Mouse (Mus musculus) myocyte (in vitro differentiated cells): ENCODE measurements around the gene Efnb2.

Experiments
- CEBPB ChIP-seq: IDR thresholded peaks from 2 replicates; pipeline ENCODE4 v1.6.1; 2011; ENCODE audit warnings: mild to moderate bottlenecking, moderate library complexity; ENCODE audit not compliant: poor library complexity, insufficient read depth, severe bottlenecking
- E2F4 ChIP-seq: IDR thresholded peaks from one replicate; pipeline ENCODE4 v1.6.1; 2011; ENCODE audit warnings: mild to moderate bottlenecking, control low read depth, moderate library complexity; ENCODE audit not compliant: insufficient read depth
- MYOD1 ChIP-seq, 3 experiments: IDR thresholded peaks; one replicate each; pipeline ENCODE4 v1.6.1; 2011; ENCODE audit warnings: control low read depth in 2 of 3, low read depth in 2 of 3, mild to moderate bottlenecking in 2 of 3, moderate library complexity in 1 of 3; ENCODE audit not compliant: insufficient read length in 2 of 3, control insufficient read depth in 1 of 3
- POLR2A ChIP-seq: IDR thresholded peaks from one replicate; pipeline ENCODE4 v1.6.1; 2011; ENCODE audit warnings: low read depth, mild to moderate bottlenecking, control low read depth, moderate library complexity; ENCODE audit not compliant: insufficient read length
- POLR2AphosphoS2 ChIP-seq: IDR thresholded peaks from one replicate; pipeline ENCODE4 v1.6.1; 2011; ENCODE audit warnings: low read depth, control low read depth; ENCODE audit not compliant: insufficient read length
- SRF ChIP-seq: IDR thresholded peaks from one replicate; pipeline ENCODE4 v1.6.1; 2011; ENCODE audit warnings: low read depth; ENCODE audit not compliant: control insufficient read depth, insufficient read length
- TCF12 ChIP-seq: IDR thresholded peaks from one replicate; pipeline ENCODE4 v1.6.1; 2011; ENCODE audit warnings: mild to moderate bottlenecking, control low read depth; ENCODE audit not compliant: poor library complexity, insufficient read depth, severe bottlenecking
- TCF3 ChIP-seq: IDR thresholded peaks from one replicate; pipeline ENCODE4 v1.6.1; 2011; ENCODE audit warnings: low read depth, control low read depth; ENCODE audit not compliant: insufficient read length
- USF1 ChIP-seq: IDR thresholded peaks from one replicate; pipeline ENCODE4 v1.6.1; 2011; ENCODE audit warnings: low read depth, mild to moderate bottlenecking, control low read depth, moderate library complexity

DNA sequence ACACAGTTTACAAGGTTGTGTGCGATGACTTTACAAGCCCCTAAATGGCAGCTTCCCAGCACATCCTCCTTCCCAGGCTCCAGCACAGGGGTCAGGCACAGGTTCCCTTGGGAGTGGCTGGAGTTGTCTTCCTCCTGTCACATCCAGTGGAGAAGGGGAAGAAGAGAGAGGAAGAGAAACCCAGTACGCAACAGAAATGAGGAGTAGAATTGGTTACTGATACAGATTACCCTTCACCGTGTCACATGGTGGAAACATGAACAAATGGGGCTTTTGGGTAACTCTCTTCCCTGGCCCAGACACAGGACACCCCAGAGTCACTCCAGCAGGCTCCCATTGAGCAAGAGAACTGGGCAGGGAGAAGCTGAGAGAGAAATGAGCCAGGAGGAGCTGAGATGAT, 11.5 kb downstream of the Efnb2 start:
- TF ChIP-seq POLR2A, result no peak
- TF ChIP-seq POLR2AphosphoS2, result no peak
- no peak for TF ChIP-seq TCF12
- no peak for TF ChIP-seq TCF3
- no peak for TF ChIP-seq USF1
- TF ChIP-seq E2F4, result no peak
- no peak for TF ChIP-seq CEBPB
- TF ChIP-seq MYOD1 (IDR thresholded peaks at IDR 0.05; ENCODE audit: control insufficient read depth in 1 of 3, insufficient read length in 2 of 3, low read depth in 2 of 3), result no peak
- no peak for TF ChIP-seq SRF
